Mouse (Mus musculus) megakaryocyte-erythroid progenitor cell, adult 5-6 weeks (primary cell): ENCODE measurements around the gene Ctnnb1. TPM values are rescaled to one million over a fixed set of nuclear protein-coding genes. Genes with fewer than 3 reads are reported as not detected.

Experiments
- ATAC-seq: replicated peaks from 2 replicates; pipeline ENCODE4 v1.8.0; 2016; ENCODE audit warnings: mild to moderate bottlenecking, inconsistent platforms; ENCODE audit not compliant: severe bottlenecking, poor library complexity, low FRiP score, low TSS enrichment
- total RNA-seq, 2 experiments: library from RNA; stranded (forward) in 1 of 2; stranded (reverse) in 1 of 2; fragments of 200-1000, 215-1000 nt in 1 of 2; fragments of >200 nt in 1 of 2; fragmentation: Nextera tagmentation in 1 of 2; gene quantifications; 2 replicates each; pipeline ENCODE4 v1.2.3; 2014 to 2017

Gene Ctnnb1
- total RNA-seq, 2 experiments from 2014 or later: 302 to 475 TPM

GRCm38 (mm10) chr9:120958051-120958450, 29.0 kb downstream of the Ctnnb1 start:
- no peak for ATAC-seq

- ATAC-seq: no peak
These were observed 29.5 kb downstream of the Ctnnb1 start for GRCm38 (mm10) chr9:120958560-120958959.

GRCm38 (mm10) chr9:120959225-120959624, 30.2 kb downstream of the Ctnnb1 start:
- no peak for ATAC-seq

- no peak for ATAC-seq
These were observed 31.6 kb downstream of the Ctnnb1 start for GRCm38 (mm10) chr9:120960611-120961010.

GRCm38 (mm10) chr9:120961466-120961865, 32.5 kb downstream of the Ctnnb1 start:
- ATAC-seq: peak; percentile 10; the same call in 1 of the 2 replicates

- ATAC-seq: peak; percentile 64
These were observed 33.1 kb downstream of the Ctnnb1 start for GRCm38 (mm10) chr9:120961969-120962700.

GRCm38 (mm10) chr9:120963104-120963503, 34.1 kb downstream of the Ctnnb1 start:
- ATAC-seq: no peak

GRCm38 (mm10) chr9:120963720-120964119, 34.7 kb downstream of the Ctnnb1 start:
- no peak for ATAC-seq

GRCm38 (mm10) chr9:120964224-120964623, 35.2 kb downstream of the Ctnnb1 start:
- no peak for ATAC-seq

- no peak for ATAC-seq
These were observed 36.0 kb downstream of the Ctnnb1 start for GRCm38 (mm10) chr9:120965007-120965406.

- no peak for ATAC-seq
These were observed 44.1 kb downstream of the Ctnnb1 start for GRCm38 (mm10) chr9:120973026-120973515.

GRCm38 (mm10) chr9:120974209-120974608, 45.2 kb downstream of the Ctnnb1 start:
- ATAC-seq: no peak

GRCm38 (mm10) chr9:120976158-120976557, 47.1 kb downstream of the Ctnnb1 start:
- no peak for ATAC-seq

- ATAC-seq: no peak
These were observed 47.8 kb downstream of the Ctnnb1 start for GRCm38 (mm10) chr9:120976856-120977255.

- ATAC-seq: no peak
These were observed 52.8 kb downstream of the Ctnnb1 start for GRCm38 (mm10) chr9:120981777-120982176.

GRCm38 (mm10) chr9:120983849-120984248, 54.8 kb downstream of the Ctnnb1 start:
- peak; percentile 40; the same call in 1 of the 2 replicates for ATAC-seq

GRCm38 (mm10) chr9:120984509-120984908, 55.5 kb downstream of the Ctnnb1 start:
- no peak for ATAC-seq

GRCm38 (mm10) chr9:120985009-120985408, 56.0 kb downstream of the Ctnnb1 start:
- no peak for ATAC-seq

- no peak for ATAC-seq
These were observed 56.5 kb downstream of the Ctnnb1 start for GRCm38 (mm10) chr9:120985524-120985923.

GRCm38 (mm10) chr9:120986255-120986654, 57.2 kb downstream of the Ctnnb1 start:
- ATAC-seq: no peak

- ATAC-seq: no peak
These were observed 58.0 kb downstream of the Ctnnb1 start for GRCm38 (mm10) chr9:120986994-120987393.
